Mouse (Mus musculus): ENCODE measurements around the gene Gipc2. TPM values are rescaled to one million over a fixed set of nuclear protein-coding genes. Genes with fewer than 3 reads are reported as not detected.

The Gipc2 gene
- 651 TPM for polyA plus RNA-seq (2014; fragmentation: Illumina TruSeq; extraction: RNeasy Lipid Tissue Mini Kit (QIAGEN cat#74804); ENCODE audit: low read depth, low replicate concordance)

DNA sequence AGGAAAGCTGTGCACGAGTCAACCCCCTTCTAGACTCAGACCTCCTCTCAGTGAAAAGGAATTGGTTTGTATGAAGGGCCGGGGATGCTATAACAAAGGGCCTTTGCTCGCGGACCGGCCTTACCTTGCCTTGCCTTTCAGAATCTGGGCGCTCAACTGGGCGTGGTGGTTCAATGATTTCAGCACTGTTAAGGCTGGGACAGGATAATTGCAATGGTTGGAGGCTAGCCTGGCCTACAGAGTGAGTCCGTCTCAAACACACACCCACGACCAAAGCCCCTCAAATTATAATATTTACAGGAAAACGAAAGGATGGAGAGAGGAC, at the start of gene Gipc2:
TSS of gene Gipc2 (minus strand) at position 132 of the 325 bp plus-strand sequence.

DNA sequence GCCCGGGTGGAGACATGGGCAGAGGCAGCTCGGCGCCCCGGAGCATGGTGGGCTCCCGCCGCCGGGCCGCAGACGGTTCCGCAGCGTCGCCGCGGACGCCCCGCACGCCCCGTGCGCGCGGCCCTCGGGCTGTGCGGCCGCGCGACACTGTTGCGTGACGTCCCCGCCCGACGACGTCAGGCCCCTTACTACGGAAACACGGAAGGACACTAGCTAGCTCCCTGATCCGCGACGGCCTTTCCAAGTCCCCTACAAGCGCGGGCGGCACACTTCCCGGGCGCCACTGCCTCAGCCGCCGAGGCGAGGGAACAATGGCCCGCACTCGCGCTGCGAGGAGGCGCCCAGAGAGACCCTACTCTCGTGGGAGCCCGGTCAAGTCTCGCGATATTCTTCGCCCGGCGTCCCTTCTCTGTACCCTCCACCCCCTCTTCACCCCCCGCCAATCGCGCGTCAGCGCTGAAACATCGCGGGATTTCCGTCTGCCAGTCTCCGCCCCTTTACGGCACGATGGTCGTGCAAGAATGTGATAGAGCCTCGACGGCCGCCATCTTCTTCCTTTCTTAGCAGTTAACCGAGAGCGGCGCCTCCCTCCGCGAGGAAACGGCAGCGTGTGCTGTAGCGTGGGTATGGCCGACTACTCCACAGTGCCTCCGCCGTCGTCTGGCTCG, 44.1 kb upstream of the Gipc2 start, which contains the start of the genes Dnajb4 and Fubp1:
TSS of gene Dnajb4 (minus strand) at position 336 of the 668 bp plus-strand sequence.
TSS of gene Fubp1 (plus strand) at position 456 of the 668 bp plus-strand sequence.

Other genes starting within 250 kb of the Gipc2 start
- gene Dnajb4, start 44.1 kb upstream of the Gipc2 start, polyA plus RNA-seq (2014; fragmentation: Illumina TruSeq; extraction: RNeasy Lipid Tissue Mini Kit (QIAGEN cat#74804); ENCODE audit: low read depth, low replicate concordance), result 98.1 TPM
- 198 TPM for gene Fubp1, start 44.2 kb upstream of the Gipc2 start, polyA plus RNA-seq (2014; fragmentation: Illumina TruSeq; extraction: RNeasy Lipid Tissue Mini Kit (QIAGEN cat#74804); ENCODE audit: low read depth, low replicate concordance)
- 155 TPM for gene Nexn, start 100.1 kb upstream of the Gipc2 start, polyA plus RNA-seq (2014; fragmentation: Illumina TruSeq; extraction: RNeasy Lipid Tissue Mini Kit (QIAGEN cat#74804); ENCODE audit: low read depth, low replicate concordance)
- gene Miga1, start 174.2 kb upstream of the Gipc2 start, polyA plus RNA-seq (2014; fragmentation: Illumina TruSeq; extraction: RNeasy Lipid Tissue Mini Kit (QIAGEN cat#74804); ENCODE audit: low read depth, low replicate concordance), result 21.0 TPM
- gene Usp33, start 180.2 kb upstream of the Gipc2 start, polyA plus RNA-seq (2014; fragmentation: Illumina TruSeq; extraction: RNeasy Lipid Tissue Mini Kit (QIAGEN cat#74804); ENCODE audit: low read depth, low replicate concordance), result 164 TPM
- 57.7 TPM for gene Zzz3, start 229.2 kb upstream of the Gipc2 start, polyA plus RNA-seq (2014; fragmentation: Illumina TruSeq; extraction: RNeasy Lipid Tissue Mini Kit (QIAGEN cat#74804); ENCODE audit: low read depth, low replicate concordance)